Mouse (Mus musculus) heart, adult 2 months (tissue): Measurements from ENCODE around the gene E130114P18Rik. TPM values are rescaled to one million over a fixed set of nuclear protein-coding genes. Genes with fewer than 3 reads are reported as not detected.

Experiments used
- DNase-seq, 2 experiments: peaks; one replicate each; pipeline ENCODE4 v3.0.0; 2021
- H3K27ac ChIP-seq: fragments of 200-600 bp; 2 replicates; pipeline ENCODE4 v1.8.1; 2022
- H3K27me3 ChIP-seq: fragments of 200-500 bp; 2 replicates; pipeline ENCODE4 v1.6.1; 2012; ENCODE audit warnings: mild to moderate bottlenecking, low read length, inconsistent platforms, mixed read lengths; ENCODE audit not compliant: control insufficient read depth, insufficient read depth
- H3K36me3 ChIP-seq: fragments of 200-500 bp; 2 replicates; pipeline ENCODE4 v1.6.1; 2012; ENCODE audit warnings: low read length, inconsistent platforms; ENCODE audit not compliant: control insufficient read depth, insufficient read depth
- H3K4me1 ChIP-seq: fragments of 200-500 bp; 2 replicates; pipeline ENCODE4 v1.6.1; 2011; ENCODE audit warnings: low read length; ENCODE audit not compliant: control insufficient read depth, insufficient read depth
- H3K4me3 ChIP-seq: fragments of 200-600 bp; 2 replicates; pipeline ENCODE4 v1.8.1; 2022
- H3K79me2 ChIP-seq: fragments of 200-500 bp; replicated peaks from 2 replicates; pipeline ENCODE4 v1.6.1; 2012; ENCODE audit warnings: mild to moderate bottlenecking, inconsistent platforms, low read length, moderate library complexity, mixed read lengths; ENCODE audit not compliant: control insufficient read depth, insufficient read depth
- H3K9ac ChIP-seq: fragments of 200-500 bp; 2 replicates; pipeline ENCODE4 v1.6.1; 2012; ENCODE audit warnings: low read depth, mild to moderate bottlenecking, control low read depth, inconsistent platforms, low read length, mixed read lengths
- CTCF ChIP-seq: fragments of 200-600 bp; IDR thresholded peaks from 2 replicates; pipeline ENCODE4 v1.8.1; 2022; ENCODE audit warnings: antibody characterized with exemption, mild to moderate bottlenecking, moderate library complexity
- EP300 ChIP-seq: fragments of 200-500 bp; IDR thresholded peaks from 2 replicates; pipeline ENCODE4 v1.6.1; 2011; ENCODE audit warnings: low read depth, low read length, control low read depth; ENCODE audit not compliant: insufficient read depth
- POLR2A ChIP-seq: fragments of 200-500 bp; IDR thresholded peaks from 2 replicates; pipeline ENCODE4 v1.6.1; 2011; ENCODE audit warnings: mild to moderate bottlenecking, low read depth, low read length, control low read depth; ENCODE audit not compliant: insufficient read depth
- whole genome bisulfite sequencing: fragments of 180-500 bp; shearing (Covaris S2); methylation state at CpG from one replicate; pipeline ENCODE4 v1.1.7; 2018; 5-methylcytosine and 5-hydroxymethylcytosine counted together
- intact Hi-C: fragments of 180-260 bp; cut with DNase I; formaldehyde crosslinking; loops from one replicate; pipeline ENCODE4 v1.15.1; 2025
- polyA plus RNA-seq: library from polyadenylated mRNA; depleted of rRNA; stranded (reverse); fragments of >200 nt; gene quantifications from 2 replicates; pipeline ENCODE4 v1.2.3, GENCODE M21; 2012
- total RNA-seq, 2 experiments: library from RNA; stranded (reverse); gene quantifications; 2 replicates each; pipeline ENCODE4 v1.2.3; 2021

The E130114P18Rik gene
- total and polyA plus RNA-seq, 3 experiments, result not detected

DNA sequence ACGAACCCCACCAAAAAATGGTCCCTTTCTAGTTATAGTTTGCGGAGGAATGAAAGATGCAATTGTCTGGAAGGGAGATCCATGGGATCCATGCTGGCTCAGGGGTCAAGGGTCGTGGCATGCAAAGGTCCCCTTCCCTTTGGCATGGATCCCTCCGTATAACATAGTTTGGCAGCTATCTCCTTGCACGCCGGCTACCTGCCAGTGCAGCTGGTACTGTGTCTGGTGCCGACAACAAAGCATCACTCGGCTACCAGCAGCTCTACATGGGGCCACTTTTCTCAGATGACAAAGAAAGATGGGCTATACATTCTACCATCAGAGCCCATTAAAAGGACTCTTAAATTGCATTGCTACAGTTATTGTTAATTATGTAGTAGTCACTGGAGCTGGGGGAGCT, 169.2 kb downstream of the E130114P18Rik start:
- WGBS, result 94% methylated on average over 8 of the region's 8 CpGs
- Histone ChIP-seq H3K79me2 (no peaks in the 10 kb centered on the region), H3K4me1 (peaks cover 7% of the 10 kb centered on the region), H3K27me3 (no peaks in the 10 kb centered on the region), H3K36me3 (no peaks in the 10 kb centered on the region), H3K27ac (no peak overlapping the region), H3K4me3 (no peak overlapping the region), H3K9ac (no peak overlapping the region)
- no peak for TF ChIP-seq EP300
- TF ChIP-seq CTCF, result no peak
- no peak for TF ChIP-seq POLR2A
- intact Hi-C loops, result no loop called here
- no peak for DNase-seq

DNA sequence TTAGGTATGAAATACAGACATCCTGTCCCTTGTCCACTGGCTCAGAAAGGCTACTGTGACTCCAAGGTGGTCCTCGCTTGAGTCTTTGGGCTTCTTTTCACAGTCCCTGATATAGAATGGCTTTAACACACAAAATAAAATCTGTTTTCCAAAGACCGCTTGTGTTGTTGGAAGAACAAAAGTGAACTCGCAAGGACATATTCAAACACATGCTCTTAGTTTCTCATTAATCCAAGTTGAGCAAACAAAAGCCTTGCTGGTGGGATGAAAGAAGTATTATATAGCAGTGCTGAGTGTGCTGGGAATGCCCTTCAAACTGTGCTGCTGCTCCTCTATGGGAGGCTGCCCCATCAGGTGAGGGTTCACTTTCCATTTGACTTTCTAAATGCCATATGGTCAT, 169.7 kb downstream of the E130114P18Rik start:
- Histone ChIP-seq H3K27ac (no peak overlapping the region), H3K9ac (no peak overlapping the region), H3K4me1 (peaks cover 7% of the 10 kb centered on the region), H3K36me3 (no peaks in the 10 kb centered on the region), H3K27me3 (no peaks in the 10 kb centered on the region), H3K4me3 (no peak overlapping the region), H3K79me2 (no peaks in the 10 kb centered on the region)
- TF ChIP-seq CTCF (no peak), POLR2A (no peak), EP300 (no peak)
- 98% methylated on average over 3 of the region's 3 CpGs for WGBS
- intact Hi-C loops, result no loop called here
- no peak for DNase-seq

DNA sequence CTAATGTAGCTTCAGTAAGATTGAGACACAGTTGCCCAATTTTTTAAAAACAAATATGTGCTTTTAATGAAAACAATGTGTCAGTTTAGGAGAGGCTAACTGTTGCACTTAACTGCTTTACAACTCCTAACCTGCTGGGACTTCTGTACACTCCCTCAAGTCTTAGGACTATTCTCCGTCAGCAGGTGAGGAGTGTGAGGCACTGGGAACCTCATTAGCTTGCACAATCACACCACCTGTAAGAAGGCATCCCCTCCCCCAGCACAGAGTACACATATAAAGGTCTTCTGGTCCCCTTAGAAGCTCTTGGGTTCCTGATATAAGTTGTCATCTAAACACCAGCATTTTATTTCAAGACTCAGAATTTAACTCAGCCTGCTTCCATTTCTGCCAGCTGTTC, 170.7 kb downstream of the E130114P18Rik start:
- DNase-seq, result no peak
- H3K4me1 ChIP-seq, result peaks cover 7% of the 10 kb centered on the region
- H3K4me3 ChIP-seq, result no peak overlapping the region
- H3K27me3 ChIP-seq, result no peaks in the 10 kb centered on the region
- no peak overlapping the region for H3K9ac ChIP-seq
- no peaks in the 10 kb centered on the region for H3K79me2 ChIP-seq
- intact Hi-C loops, result no loop called here
- H3K27ac ChIP-seq, result no peak overlapping the region
- no peak for TF ChIP-seq EP300
- TF ChIP-seq POLR2A, result no peak
- no peak for TF ChIP-seq CTCF
- 97% methylated on average over 1 of the region's 1 CpGs for WGBS
- no peaks in the 10 kb centered on the region for H3K36me3 ChIP-seq

DNA sequence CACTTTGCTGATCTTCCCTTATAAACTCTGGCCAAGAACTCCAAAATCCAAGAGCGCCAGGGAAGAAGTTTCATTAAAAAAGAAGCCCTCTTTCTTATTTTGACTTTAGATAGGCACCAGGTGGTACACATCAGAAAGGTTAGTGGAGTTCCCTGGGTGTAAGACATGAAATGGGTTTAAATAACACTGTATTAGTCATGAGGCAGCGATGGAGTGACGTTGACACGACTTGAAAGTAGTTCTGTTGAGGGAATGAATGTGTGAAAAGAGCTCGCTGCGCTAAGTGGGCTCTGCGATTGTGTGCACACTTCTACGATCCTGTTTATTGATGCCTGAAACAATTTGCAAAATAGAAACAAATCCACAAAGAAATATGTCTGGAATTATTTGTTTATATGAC, 171.4 kb downstream of the E130114P18Rik start:
- DNase-seq, result no peak
- no peak for TF ChIP-seq CTCF
- no peak for TF ChIP-seq POLR2A
- Histone ChIP-seq H3K4me1 (peaks cover 3% of the 10 kb centered on the region), H3K27me3 (no peaks in the 10 kb centered on the region), H3K4me3 (no peak overlapping the region), H3K79me2 (no peaks in the 10 kb centered on the region), H3K36me3 (no peaks in the 10 kb centered on the region), H3K9ac (no peak overlapping the region), H3K27ac (no peak overlapping the region)
- intact Hi-C loops, result no loop called here
- 89% methylated on average over 8 of the region's 8 CpGs for WGBS

DNA sequence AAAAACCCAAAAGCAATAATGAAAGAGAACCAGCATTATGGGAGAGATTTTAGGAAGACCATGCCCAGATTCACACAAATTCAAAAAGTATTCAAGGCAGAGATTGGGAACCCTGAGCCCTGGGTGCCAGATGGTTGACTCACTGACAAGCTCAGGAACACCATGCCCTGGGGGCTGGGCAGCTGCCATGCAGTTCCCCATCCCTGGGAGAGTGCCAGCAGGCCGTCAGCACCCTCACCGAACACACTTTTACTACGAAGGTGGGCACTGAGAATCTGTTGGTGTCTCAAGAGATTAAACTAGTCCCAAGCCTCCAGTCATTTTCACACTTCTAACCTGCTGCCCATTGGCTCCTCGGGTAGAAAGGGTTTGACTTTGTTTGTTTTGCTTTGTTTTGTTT, 175.3 kb downstream of the E130114P18Rik start:
- Histone ChIP-seq H3K27me3 (no peaks in the 10 kb centered on the region), H3K79me2 (no peaks in the 10 kb centered on the region), H3K4me1 (no peaks in the 10 kb centered on the region), H3K4me3 (no peak overlapping the region), H3K36me3 (no peaks in the 10 kb centered on the region), H3K9ac (no peak overlapping the region), H3K27ac (no peak overlapping the region)
- DNase-seq, result peak; percentile 37 to 38
- TF ChIP-seq EP300 (no peak), CTCF (no peak), POLR2A (no peak)
- WGBS, result 52% methylated on average over 4 of the region's 4 CpGs
- intact Hi-C loops, result no loop called here

DNA sequence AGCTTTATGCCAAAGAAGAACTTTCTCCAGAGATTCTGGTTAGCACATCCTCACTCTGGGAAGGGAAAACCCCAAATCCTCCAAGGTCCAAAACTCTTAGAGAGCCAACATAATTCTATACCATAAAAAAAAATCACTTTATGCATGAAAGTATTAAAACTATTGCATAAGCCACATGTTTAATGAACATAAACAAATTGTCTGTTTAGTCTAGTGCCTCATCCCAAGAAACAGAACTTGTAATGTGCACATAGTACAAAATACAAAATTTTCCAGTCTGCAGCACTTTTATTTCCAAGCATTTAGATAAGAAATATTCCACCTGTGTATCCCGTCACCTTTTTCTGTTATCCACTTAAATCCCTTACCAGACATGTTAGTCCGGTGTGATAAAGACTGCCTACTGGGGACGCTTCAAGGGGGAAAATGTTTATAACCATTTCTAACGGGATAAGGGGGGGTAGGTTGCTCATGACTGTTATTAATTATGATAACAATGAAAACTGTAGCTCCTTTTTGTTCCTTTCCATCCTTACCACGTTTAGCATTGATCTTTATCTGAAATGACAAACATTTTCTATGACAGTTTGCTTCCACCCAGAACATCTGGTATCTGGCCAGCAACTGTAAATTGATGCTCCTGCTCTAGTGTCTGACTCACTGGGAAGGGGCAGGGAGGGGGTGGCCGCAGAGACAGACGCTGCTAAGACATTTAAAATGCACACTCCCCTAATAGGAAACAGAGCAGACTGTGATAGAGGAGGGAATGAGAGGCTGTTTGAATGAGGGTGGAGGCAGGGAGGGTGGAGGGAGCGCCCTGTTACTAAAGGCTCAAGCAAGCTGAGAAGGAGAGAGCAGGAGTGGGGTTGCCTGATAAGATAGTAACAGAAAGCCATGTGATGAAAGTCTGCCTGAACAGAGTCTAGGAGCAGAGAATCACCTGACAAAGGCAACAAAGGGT, 176.7 kb downstream of the E130114P18Rik start:
- no peak overlapping the region for H3K9ac ChIP-seq
- no peak for DNase-seq
- intact Hi-C loops, result no loop called here
- WGBS, result 40% methylated on average over 8 of the region's 8 CpGs
- no peaks in the 10 kb centered on the region for H3K27me3 ChIP-seq
- H3K36me3 ChIP-seq, result no peaks in the 10 kb centered on the region
- H3K4me1 ChIP-seq, result no peaks in the 10 kb centered on the region
- H3K4me3 ChIP-seq, result no peak overlapping the region
- no peak for TF ChIP-seq POLR2A
- no peak for TF ChIP-seq EP300
- no peak for TF ChIP-seq CTCF
- H3K79me2 ChIP-seq, result no peaks in the 10 kb centered on the region
- H3K27ac ChIP-seq, result no peak overlapping the region
